Mouse (Mus musculus) adrenal gland, postnatal 10 days (tissue): ENCODE results near the gene Cpne9. TPM values are rescaled to one million over a fixed set of nuclear protein-coding genes. Genes with fewer than 3 reads are reported as not detected.

Source experiments
- DNase-seq: peaks from one replicate; pipeline ENCODE4 v3.0.0; 2021; ENCODE audit warnings: mixed read lengths
- total RNA-seq, 2 experiments: library from RNA; stranded (reverse); gene quantifications; 2 replicates each; pipeline ENCODE4 v1.2.3; 2021

Gene Cpne9
- total RNA-seq, 2 experiments from 2014 or later: 0.90 to 1.2 TPM

DNA sequence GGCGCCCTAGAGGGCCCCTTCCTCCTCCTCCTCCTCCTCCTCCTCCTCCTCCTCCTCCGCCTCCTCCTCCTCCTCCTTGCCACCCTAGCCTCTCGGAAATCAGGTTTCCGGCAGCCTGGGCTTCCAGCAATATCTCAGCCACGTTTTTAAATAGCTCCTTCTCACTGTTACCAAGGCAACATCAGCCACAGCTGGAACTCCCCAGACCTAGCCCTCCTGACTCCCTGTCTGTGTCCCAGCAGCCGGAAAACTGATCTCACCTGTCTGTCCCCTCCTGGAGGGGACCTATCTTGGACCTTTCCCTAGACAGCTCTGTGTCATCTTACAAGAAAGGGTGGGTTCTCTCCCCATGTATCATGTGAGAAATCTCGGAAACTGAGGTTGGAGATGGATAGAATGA, 60.2 kb downstream of the Cpne9 start:
- DNase-seq: no peak

DNA sequence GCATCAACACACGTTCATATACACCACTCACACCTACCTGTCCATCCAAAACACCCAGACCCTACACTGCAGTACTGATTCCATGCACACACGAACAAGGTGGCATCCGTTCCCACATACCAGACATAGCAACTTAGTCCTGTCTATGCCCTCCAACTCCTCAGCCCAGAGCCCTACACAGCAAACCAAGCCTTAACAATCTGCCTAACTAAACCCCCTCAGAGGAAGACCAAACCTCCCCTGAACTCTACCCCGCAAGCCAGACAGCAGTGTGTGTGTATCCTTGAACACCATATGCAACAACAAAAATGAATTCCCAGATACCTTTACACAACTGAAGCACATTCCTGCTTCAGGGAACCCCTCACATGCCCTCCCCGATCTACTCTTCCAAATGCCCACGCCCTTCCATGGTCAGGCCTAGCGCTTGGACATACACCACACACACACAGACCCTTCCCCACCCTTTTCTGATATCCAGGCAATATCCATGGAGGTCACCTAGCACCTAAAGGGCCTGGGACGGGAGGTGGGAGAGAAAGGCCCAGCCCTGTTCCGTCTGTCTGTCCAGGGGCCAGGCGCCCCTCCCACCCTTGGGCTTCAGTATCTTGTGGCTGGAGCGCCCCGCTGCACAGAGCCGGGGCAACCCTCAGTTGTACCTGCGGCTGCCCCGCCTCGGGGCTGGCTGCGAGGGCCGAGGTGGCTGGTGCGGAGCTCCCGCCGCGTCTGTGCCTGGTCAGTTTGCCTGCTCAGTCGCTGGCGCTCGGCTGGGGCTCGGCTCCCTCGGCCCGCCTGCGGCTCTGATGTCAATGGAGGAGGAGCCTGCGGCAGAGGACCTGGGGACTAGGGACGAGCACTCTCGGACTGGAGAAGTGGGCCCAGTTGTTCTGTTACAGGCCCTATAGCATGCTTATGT, 61.3 kb downstream of the Cpne9 start, which contains the start of gene Camk1:
Gene Camk1, minus strand, starts transcription at position 808 of the 916 bp plus-strand sequence.
- peak; percentile 93 for DNase-seq

DNA sequence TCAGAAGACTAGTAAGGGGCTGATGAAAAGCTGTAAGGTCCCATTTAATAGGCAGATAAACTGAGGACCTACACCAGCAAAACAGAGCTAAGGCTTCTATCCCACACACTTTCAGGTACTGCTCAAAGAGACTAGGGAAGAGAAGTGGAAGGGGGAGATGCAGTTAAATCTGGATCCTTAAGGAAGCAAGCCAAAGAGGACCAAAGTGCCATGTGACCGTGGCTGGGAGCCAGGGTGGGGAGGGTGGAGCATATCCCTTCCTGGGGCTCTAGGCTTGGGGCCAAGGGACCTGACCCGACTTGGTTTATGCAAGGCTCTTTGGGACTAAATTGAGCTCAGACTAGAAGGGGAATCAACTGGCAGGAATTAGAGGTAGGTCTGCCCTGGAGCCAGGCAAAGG, 62.2 kb downstream of the Cpne9 start:
- DNase-seq: peak; percentile 86

DNA sequence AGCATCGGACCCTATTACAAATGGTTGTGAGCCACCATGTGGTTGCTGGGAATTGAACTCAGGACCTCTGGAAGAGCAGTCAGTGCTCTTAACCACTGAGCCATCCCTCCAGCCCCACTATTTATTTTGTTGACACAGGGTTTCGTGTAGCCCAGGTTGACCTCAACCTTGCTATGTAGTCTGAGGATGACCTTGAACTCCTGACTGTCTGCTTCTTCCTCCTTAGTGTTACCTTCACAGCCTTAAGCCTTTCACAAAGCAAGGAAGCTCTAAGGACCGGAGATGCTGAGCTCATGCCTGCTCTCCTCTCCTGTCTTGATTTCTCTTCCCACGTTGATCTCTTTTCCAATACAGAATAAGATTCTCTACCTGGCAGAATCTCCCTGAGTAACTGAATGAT, 64.8 kb downstream of the Cpne9 start:
- no peak for DNase-seq

DNA sequence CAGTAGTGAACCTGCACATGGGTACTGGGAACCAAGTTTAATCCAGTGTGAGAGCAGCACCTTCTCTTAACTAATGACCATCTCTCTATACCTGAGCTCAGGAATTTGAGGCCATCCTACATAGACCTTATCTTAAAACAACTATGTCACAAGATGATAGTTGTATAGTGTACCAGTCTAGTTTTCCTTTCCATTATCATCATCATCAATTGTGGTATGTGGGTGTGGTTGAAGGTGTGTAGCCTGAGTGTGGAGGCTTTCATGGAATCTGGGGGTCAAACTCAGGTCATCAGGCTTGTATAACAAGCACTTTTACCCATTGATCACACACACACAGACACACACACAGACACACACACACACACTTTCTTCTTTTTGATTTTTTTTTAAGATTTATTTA, 68.4 kb downstream of the Cpne9 start:
- DNase-seq: no peak

DNA sequence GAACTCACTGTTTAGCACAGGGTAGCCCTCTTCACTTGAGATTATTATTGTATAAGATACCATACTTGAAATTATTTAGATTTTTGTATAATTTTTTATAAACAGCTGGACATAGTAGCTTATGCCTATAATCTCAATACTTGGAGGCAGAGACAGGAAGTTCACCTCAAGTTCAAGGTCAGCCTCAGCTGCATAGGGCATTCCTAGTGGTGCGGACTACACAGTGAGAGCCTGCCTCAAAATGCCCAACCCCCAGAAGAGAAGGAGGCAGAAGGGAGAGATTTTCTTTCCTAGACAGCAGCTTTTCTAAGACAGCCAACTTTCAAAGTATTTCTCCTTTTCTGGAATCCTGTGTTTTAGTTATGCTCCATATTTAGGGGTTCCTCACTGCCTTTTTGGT, 69.1 kb downstream of the Cpne9 start:
- DNase-seq: no peak

DNA sequence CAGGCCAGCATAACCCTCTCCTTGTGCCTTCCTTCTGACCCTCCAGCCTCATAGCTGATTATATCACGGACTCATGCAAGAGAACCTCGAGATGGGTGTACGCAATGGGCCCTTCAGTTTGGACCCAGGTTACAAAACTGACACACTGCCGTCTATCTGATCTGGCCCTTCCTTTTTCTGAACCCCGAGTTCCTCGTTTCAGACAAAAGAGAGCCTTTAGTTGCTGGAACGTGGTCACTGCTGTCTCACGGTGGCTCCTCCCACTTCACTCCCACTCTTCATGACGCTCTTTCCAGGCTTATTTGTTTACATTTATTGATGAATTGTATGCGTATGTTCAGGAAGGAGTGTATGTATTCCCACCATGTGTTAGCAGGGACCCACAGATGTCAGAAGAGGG, 69.5 kb downstream of the Cpne9 start:
- no peak for DNase-seq

DNA sequence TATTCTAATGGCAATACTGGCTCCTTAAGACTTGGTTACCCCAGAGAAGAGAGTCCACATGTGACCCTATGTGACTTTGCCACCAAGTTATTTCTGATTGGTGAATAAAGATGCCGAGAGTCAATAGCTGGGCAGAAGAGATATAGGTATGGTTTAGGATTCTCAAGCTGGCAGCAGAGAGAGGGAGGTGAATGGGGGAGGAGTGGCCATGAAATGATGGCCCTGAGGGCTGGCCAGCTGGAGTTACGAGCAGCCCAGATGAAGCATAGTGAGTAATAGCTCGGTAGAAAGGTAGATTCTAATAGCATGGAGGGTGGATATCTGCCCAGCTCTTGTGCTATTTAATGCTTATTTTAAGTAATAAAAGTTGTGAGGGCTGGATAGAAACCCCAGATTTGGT, 70.7 kb downstream of the Cpne9 start:
- no peak for DNase-seq

DNA sequence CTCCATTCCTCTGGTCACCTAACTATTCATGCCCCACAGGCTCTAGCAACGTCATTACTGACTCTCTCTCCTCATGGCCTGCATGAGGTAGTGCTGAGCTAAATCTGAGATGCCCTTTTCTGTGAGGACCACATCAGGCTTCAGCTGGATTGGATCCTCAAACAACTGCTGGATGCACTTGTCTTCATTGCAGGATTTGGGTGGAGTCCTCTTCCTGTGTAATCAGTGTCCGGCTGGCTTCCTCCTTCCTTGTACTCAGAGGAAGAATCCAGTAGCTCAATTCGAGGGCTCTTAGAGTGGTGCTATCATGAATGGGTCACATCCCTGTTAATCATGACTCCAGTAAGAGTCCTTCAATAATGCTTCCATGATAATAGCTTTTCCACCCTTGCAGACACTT, 71.6 kb downstream of the Cpne9 start:
- no peak for DNase-seq

Other genes starting within 250 kb of the Cpne9 start
- 10 to 100 TPM; 30.9 to 35.1 TPM for gene Thumpd3, start 236.1 kb upstream of the Cpne9 start, total RNA-seq
- gene Setd5, start 204.9 kb upstream of the Cpne9 start, total RNA-seq: 100 to 1,000 TPM in 1 of 2 experiments, 10 to 100 TPM in 1; 84.7 to 117 TPM
- 1 to 10 TPM; 3.2 to 4.8 TPM for gene Lhfpl4, start 86.9 kb upstream of the Cpne9 start, total RNA-seq
- gene Mtmr14, start 44.5 kb upstream of the Cpne9 start, total RNA-seq: 10 to 100 TPM; 27.4 to 35.3 TPM
- gene Brpf1, start 24.8 kb downstream of the Cpne9 start, total RNA-seq: 10 to 100 TPM; 32.6 to 37.2 TPM
- 10 to 100 TPM; 11.9 to 12.0 TPM for gene Ogg1, start 44.7 kb downstream of the Cpne9 start, total RNA-seq
- 10 to 100 TPM; 47.1 to 50.3 TPM for gene Camk1, start 61.7 kb downstream of the Cpne9 start, total RNA-seq
- gene Tada3, start 95.6 kb downstream of the Cpne9 start, total RNA-seq: 10 to 100 TPM; 30.5 to 37.1 TPM
- 100 to 1,000 TPM; 181 to 183 TPM for gene Arpc4, start 95.8 kb downstream of the Cpne9 start, total RNA-seq
- 1 to 10 TPM; 1.8 to 4.3 TPM for gene Ttll3, start 107.0 kb downstream of the Cpne9 start, total RNA-seq
- gene Rpusd3, start 137.0 kb downstream of the Cpne9 start, total RNA-seq: 10 to 100 TPM; 16.4 to 24.4 TPM
- gene Cidec, start 153.5 kb downstream of the Cpne9 start, total RNA-seq: 100 to 1,000 TPM; 397 to 418 TPM
- gene Jagn1, start 160.3 kb downstream of the Cpne9 start, total RNA-seq: 10 to 100 TPM; 47.6 to 48.4 TPM
- 1 to 10 TPM; 1.1 to 1.5 TPM for gene Il17re, start 176.2 kb downstream of the Cpne9 start, total RNA-seq
- gene Il17rc, start 189.1 kb downstream of the Cpne9 start, total RNA-seq: 10 to 100 TPM; 22.6 to 25.0 TPM
- 10 to 100 TPM; 35.8 to 43.1 TPM for gene Creld1, start 201.0 kb downstream of the Cpne9 start, total RNA-seq
- gene Prrt3, start 219.6 kb downstream of the Cpne9 start, total RNA-seq: under 1 TPM; 0.30 to 0.55 TPM
- gene Emc3, start 249.3 kb downstream of the Cpne9 start, total RNA-seq: 10 to 100 TPM; 76.9 to 81.2 TPM
- gene Fancd2, start 249.4 kb downstream of the Cpne9 start, total RNA-seq: 1 to 10 TPM; 5.0 to 7.0 TPM